Mouse (Mus musculus): ENCODE results near the gene Tom1. TPM values are rescaled to one million over a fixed set of nuclear protein-coding genes. Genes with fewer than 3 reads are reported as not detected.

Gene Tom1
- polyA plus RNA-seq, 1 experiment from 2014 or later: 40.2 TPM

DNA sequence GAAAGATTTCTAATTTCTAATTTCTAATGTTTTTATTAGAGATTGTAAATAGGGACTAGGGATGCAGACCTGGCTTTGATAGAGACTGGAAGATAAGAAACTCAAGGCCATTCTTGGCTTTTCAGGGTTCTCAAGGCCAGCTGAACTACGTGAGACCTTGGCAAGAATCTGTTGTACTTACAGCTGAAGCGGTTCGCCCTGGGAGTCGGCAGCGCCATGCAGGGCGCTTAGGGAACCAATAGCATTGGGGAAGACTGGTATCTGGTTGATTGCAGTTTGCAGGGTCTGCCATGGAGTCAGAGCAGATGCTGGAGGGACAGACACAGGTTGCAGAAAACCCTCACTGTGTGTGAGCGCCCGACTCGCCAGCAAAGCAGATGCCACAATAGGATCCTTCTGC, 45.3 kb downstream of the Tom1 start:
- Histone ChIP-seq H3K9me3 (no peaks in the 10 kb centered on the region), H3K27ac (replicated peaks) (no peak overlapping the region), H3K4me1 (replicated peaks) (peaks cover 3% of the 10 kb centered on the region; the same call in 1 of the 2 replicates), H3K4me2 (no peak overlapping the region), H3K27me3 (no peaks in the 10 kb centered on the region), H3K4me3 (no peak overlapping the region), H3K9ac (no peak overlapping the region), H3K36me3 (no peaks in the 10 kb centered on the region)
- no peak for ATAC-seq (ENCODE audit: low FRiP score, low read depth)
- WGBS: 94% methylated on average over 9 of the region's 9 CpGs

DNA sequence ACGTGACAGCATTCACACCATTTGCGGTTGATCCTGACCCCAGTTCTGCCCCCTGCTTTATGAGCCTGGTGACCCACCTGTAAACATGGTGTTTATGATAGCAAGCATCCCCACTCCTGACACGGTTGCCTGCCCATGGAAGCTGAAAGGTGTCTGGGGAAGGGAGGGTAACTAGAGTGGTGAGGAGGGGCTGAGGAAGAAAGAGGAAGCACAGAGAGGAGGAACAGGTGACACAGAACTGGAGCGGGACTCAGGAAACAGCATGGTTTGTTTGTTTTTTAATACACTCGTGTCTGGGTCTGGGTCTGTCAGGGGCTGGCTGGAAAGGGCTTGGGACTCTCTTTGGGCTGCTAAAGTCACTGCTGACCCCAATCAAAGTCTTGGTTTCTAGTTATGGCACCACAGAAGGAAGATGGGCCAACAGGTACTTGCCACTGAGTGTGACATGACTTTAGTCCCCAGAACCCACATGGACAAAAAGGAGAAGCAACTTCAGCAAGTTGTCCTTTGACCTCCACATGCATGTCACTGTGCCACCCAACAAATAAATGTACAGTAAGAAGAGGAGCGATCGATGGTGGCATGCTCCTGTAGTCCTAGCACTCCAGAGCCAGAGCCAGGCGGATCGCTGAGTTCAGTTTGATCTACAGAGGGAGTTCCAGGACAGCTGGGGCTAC, 48.0 kb downstream of the Tom1 start:
- Histone ChIP-seq H3K9me3 (no peaks in the 10 kb centered on the region), H3K36me3 (no peaks in the 10 kb centered on the region), H3K27me3 (no peaks in the 10 kb centered on the region), H3K4me2 (no peak overlapping the region), H3K4me1 (replicated peaks) (peaks cover 5% of the 10 kb centered on the region; the same call in 1 of the 2 replicates), H3K27ac (replicated peaks) (no peak overlapping the region), H3K9ac (no peak overlapping the region), H3K4me3 (no peak overlapping the region)
- 85% methylated on average over 9 of the region's 9 CpGs for WGBS
- no peak for ATAC-seq (ENCODE audit: low FRiP score, low read depth)

GRCm38 (mm10) chr8:75082181-75082805, 48.8 kb downstream of the Tom1 start:
- 89% methylated on average over 6 of the region's 6 CpGs for WGBS
- Histone ChIP-seq H3K9me3 (no peaks in the 10 kb centered on the region), H3K36me3 (no peaks in the 10 kb centered on the region), H3K27me3 (no peaks in the 10 kb centered on the region), H3K4me1 (replicated peaks) (peaks cover 5% of the 10 kb centered on the region; the same call in 1 of the 2 replicates), H3K4me2 (no peak overlapping the region), H3K27ac (replicated peaks) (no peak overlapping the region), H3K9ac (no peak overlapping the region), H3K4me3 (no peak overlapping the region)
- ATAC-seq (ENCODE audit: low FRiP score, low read depth): no peak

- Histone ChIP-seq H3K4me2 (peak overlapping the region; percentile 55), H3K36me3 (no peaks in the 10 kb centered on the region), H3K9ac (no peak overlapping the region), H3K4me3 (peak overlapping the region; percentile 32), H3K27ac (replicated peaks) (no peak overlapping the region), H3K9me3 (no peaks in the 10 kb centered on the region), H3K4me1 (replicated peaks) (peaks cover 5% of the 10 kb centered on the region; the same call in 1 of the 2 replicates), H3K27me3 (no peaks in the 10 kb centered on the region)
- ATAC-seq (ENCODE audit: low FRiP score, low read depth): peak; percentile 90
- WGBS: 9% methylated on average over 17 of the region's 17 CpGs
These were observed 50.3 kb downstream of the Tom1 start for GRCm38 (mm10) chr8:75083846-75084245.

- Histone ChIP-seq H3K9me3 (no peaks in the 10 kb centered on the region), H3K4me2 (peak overlapping the region; percentile 55; the same call in 1 of the 2 replicates), H3K9ac (no peak overlapping the region), H3K36me3 (no peaks in the 10 kb centered on the region), H3K4me3 (no peak overlapping the region), H3K4me1 (replicated peaks) (peaks cover 11% of the 10 kb centered on the region), H3K27ac (replicated peaks) (no peak overlapping the region), H3K27me3 (no peaks in the 10 kb centered on the region)
- no peak for ATAC-seq (ENCODE audit: low FRiP score, low read depth)
- WGBS: 86% methylated on average over 3 of the region's 3 CpGs
These were observed 51.0 kb downstream of the Tom1 start for GRCm38 (mm10) chr8:75084382-75085064.

DNA sequence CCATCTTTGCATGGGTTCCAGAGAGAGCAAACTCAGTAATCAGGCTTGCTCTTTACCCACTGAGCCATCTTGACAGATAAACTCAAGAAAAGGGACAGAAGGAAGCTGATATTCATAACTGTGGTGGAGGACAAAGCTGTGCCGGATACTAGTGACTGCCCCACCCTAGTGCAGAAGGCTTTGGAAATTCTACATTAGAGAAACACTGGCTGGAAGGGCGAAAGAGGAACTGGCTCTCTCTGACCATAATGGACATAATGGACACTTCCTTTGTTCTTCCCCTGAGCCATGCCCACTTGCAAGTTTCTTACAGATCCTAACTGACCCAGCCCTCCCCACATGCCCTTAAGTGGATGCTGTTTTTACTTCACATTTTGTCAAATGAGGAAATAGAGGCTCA, 52.5 kb downstream of the Tom1 start:
- Histone ChIP-seq H3K36me3 (no peaks in the 10 kb centered on the region), H3K27me3 (no peaks in the 10 kb centered on the region), H3K9me3 (no peaks in the 10 kb centered on the region), H3K4me2 (no peak overlapping the region), H3K4me3 (no peak overlapping the region), H3K27ac (replicated peaks) (no peak overlapping the region), H3K9ac (no peak overlapping the region), H3K4me1 (replicated peaks) (peaks cover 15% of the 10 kb centered on the region)
- ATAC-seq (ENCODE audit: low FRiP score, low read depth): no peak
- WGBS: 69% methylated on average over 2 of the region's 2 CpGs

DNA sequence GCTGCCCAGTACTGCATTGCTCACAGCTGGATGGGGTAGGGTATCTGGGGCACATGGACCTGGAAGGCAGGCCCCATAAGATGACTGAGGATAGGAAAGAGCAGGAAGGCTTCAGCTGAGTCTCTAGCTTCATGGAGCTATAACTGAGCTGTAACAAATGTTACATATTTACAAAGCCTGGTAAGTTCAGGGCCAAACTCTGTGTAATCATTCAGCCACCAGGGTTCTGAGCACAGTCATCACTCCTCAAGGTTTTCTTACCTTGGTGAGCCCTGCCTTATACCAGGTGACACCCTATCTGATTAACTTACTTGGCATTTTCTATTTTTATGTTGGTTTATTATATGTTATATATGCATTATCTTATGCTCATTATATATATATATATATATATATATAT, 53.6 kb downstream of the Tom1 start:
- Histone ChIP-seq H3K4me1 (replicated peaks) (peaks cover 15% of the 10 kb centered on the region), H3K9me3 (no peaks in the 10 kb centered on the region), H3K4me2 (no peak overlapping the region), H3K27me3 (no peaks in the 10 kb centered on the region), H3K36me3 (no peaks in the 10 kb centered on the region), H3K27ac (replicated peaks) (no peak overlapping the region), H3K4me3 (no peak overlapping the region), H3K9ac (no peak overlapping the region)
- ATAC-seq (ENCODE audit: low FRiP score, low read depth): no peak

DNA sequence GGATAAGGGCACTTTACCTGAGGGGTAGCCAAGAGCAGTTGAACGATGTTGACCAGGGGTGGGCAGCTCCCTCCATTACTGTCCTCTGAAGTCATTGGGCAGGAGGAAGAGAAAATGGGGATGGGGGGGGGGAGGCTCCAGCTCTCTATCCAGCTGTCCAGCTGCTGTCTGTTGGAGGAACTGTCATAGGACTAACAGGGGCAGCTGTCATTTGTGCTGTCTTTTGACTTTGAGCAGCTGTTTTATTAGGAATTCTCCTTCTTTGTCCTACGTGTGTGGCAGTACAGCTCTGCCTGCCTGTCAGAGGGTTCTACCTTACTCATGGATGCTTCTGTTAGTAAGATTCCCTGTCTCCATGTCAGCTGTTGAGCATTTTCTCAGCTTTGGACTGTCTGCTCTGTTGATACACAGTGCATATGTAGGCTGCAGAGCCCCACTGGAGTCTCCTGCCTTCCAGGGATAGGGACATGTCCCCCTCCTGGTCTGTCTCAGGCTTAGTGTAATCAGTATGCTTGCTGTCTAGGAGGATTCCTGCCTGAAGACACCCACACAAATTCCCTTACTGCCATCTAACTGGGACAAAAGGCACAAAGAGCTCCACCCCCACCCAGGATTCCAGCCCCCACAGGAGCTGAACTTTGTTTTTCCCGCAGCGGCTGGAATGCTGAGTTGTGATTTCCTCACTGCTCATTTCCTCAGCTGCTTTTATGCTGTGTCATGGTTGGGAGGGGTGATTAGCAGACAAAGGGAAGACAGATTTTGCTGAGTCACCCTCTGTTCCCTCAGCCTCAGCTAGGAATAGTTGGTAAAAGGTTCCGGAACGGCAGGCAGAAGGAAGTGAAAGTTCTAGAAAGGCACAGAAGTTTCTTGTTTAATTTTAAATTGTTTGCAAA, 55.7 kb downstream of the Tom1 start:
- peaks cover 16% of the 10 kb centered on the region for H3K4me1 ChIP-seq (replicated peaks)
- no peaks in the 10 kb centered on the region for H3K9me3 ChIP-seq
- H3K9ac ChIP-seq: peak overlapping the region; percentile 9; the same call in 1 of the 2 replicates
- peak overlapping the region; percentile 35 for H3K4me2 ChIP-seq
- 25% methylated on average over 6 of the region's 6 CpGs for WGBS
- no peaks in the 10 kb centered on the region for H3K27me3 ChIP-seq
- no peak overlapping the region for H3K4me3 ChIP-seq
- peak; percentile 29; the same call in 1 of the 2 replicates for ATAC-seq (ENCODE audit: low FRiP score, low read depth)
- H3K27ac ChIP-seq (replicated peaks): peak overlapping the region; percentile 42; the same call in 1 of the 2 replicates
- no peaks in the 10 kb centered on the region for H3K36me3 ChIP-seq

DNA sequence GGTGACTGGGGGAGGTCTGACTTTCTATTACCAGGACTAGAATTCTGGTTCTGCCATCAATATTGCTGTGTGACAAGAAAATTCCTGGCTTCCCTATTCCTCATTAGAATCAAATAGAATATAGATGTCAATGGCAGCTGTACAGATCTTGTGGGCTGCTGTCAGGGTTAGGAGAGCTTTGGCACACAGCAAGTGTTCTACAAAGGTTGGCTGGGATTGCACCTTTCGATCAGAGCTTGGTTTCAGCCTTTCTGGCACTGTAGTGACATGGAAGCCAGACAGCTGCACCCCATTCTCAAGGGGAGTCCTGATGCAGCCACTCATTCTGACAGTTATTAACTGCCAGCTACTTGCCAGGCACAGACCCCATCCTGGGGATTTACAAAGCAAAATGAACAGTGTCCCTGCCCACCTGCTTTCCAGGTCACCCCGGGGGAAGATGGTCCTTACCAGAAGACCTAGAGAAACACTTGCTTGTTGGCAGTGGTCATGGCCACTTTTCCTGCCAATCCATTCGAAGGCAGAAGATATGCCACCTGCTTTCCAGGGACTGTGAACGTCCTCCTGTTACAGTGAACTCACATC, 57.4 kb downstream of the Tom1 start:
- ATAC-seq (ENCODE audit: low FRiP score, low read depth): no peak
- no peak overlapping the region for H3K9ac ChIP-seq
- no peak overlapping the region for H3K4me3 ChIP-seq
- H3K36me3 ChIP-seq: no peaks in the 10 kb centered on the region
- H3K9me3 ChIP-seq: no peaks in the 10 kb centered on the region
- no peak overlapping the region for H3K27ac ChIP-seq (replicated peaks)
- H3K27me3 ChIP-seq: no peaks in the 10 kb centered on the region
- peaks cover 16% of the 10 kb centered on the region for H3K4me1 ChIP-seq (replicated peaks)
- no peak overlapping the region for H3K4me2 ChIP-seq
- 81% methylated on average over 4 of the region's 4 CpGs for WGBS

DNA sequence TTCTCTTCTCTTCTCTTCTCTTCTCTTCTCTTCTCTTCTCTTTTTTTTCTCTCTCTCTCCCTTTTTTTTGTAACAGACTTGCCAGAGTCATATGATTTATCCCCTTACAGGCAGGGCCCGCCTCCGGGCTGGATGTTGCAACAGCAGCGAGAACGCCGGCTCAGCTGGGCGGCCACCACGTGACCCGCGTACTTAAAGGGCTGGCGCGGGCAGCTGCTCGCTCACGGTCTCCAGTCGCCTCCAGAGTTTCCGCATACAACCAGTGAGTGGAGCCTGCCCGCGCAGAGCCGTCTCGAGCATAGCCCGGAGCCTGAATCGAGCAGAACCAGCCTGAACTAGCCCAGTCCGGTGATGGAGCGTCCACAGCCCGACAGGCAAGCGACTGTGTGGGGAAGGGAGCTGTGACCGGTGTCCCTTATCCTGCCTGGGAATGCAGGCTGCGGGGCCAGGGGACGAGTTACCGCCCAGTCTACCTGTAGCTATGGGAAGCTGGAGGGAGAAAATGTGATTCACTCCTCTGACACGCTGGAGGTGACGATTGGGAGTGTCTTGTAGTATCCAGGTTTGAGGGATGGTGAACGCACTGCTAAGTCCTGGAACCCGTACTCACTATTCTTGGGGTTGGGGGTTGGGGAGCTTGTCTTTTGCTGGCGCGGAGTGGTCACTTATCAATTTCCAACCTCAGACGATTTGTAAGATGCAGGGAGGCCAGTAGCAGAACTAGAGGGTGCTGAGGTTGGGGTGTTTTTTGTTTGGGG, 60.1 kb downstream of the Tom1 start, which contains the start of gene Hmox1:
Hmox1 (plus strand) TSS at position 223 of the 758 bp plus-strand sequence.
- no peaks in the 10 kb centered on the region for H3K36me3 ChIP-seq
- H3K27ac ChIP-seq (replicated peaks): peak within 1 kb of the TSS; percentile 48; the same call in 1 of the 2 replicates
- H3K4me2 ChIP-seq: peak within 1 kb of the TSS; percentile 95
- WGBS: 1% methylated on average over 36 of the region's 36 CpGs
- peak within 1 kb of the TSS; percentile 51 for H3K4me3 ChIP-seq
- peak; percentile 94 for ATAC-seq (ENCODE audit: low FRiP score, low read depth)
- peak within 1 kb of the TSS; percentile 54 for H3K9ac ChIP-seq
- no peaks in the 10 kb centered on the region for H3K9me3 ChIP-seq
- H3K27me3 ChIP-seq: no peaks in the 10 kb centered on the region
- peaks cover 16% of the 10 kb centered on the region for H3K4me1 ChIP-seq (replicated peaks)

- ATAC-seq (ENCODE audit: low FRiP score, low read depth): no peak
- H3K27ac ChIP-seq (replicated peaks): no peak overlapping the region
- no peaks in the 10 kb centered on the region for H3K36me3 ChIP-seq
- H3K4me3 ChIP-seq: no peak overlapping the region
- H3K4me2 ChIP-seq: no peak overlapping the region
- 89% methylated on average over 4 of the region's 4 CpGs for WGBS
- H3K27me3 ChIP-seq: no peaks in the 10 kb centered on the region
- no peaks in the 10 kb centered on the region for H3K9me3 ChIP-seq
- no peak overlapping the region for H3K9ac ChIP-seq
- H3K4me1 ChIP-seq (replicated peaks): no peaks in the 10 kb centered on the region
These were observed 69.5 kb downstream of the Tom1 start for GRCm38 (mm10) chr8:75102956-75103355.
